Mouse (Mus musculus) thymus, adult 2 months (tissue): ENCODE measurements around the gene Ankrd44.

Experiments
- CTCF ChIP-seq: fragments of 200-500 bp; IDR thresholded peaks from 2 replicates; pipeline ENCODE4 v1.5.1; 2012; ENCODE audit warnings: mild to moderate bottlenecking, control low read depth, low read length, moderate library complexity, borderline replicate concordance; ENCODE audit not compliant: control insufficient read depth, poor library complexity, insufficient read depth; ENCODE audit errors: extremely low read depth
- POLR2A ChIP-seq: fragments of 200-500 bp; IDR thresholded peaks from 2 replicates; pipeline ENCODE4 v1.6.1; 2012; ENCODE audit warnings: mild to moderate bottlenecking, low read length, control low read depth, moderate library complexity; ENCODE audit not compliant: control insufficient read depth, poor library complexity, insufficient read depth; ENCODE audit errors: extremely low read depth

- TF ChIP-seq CTCF (no peak), POLR2A (no peak)
Observed at GRCm38 (mm10) chr1:54840040-54840439, 86.1 kb downstream of the Ankrd44 start.
